Mouse (Mus musculus) induced T-regulatory cell, adult 2 months (primary cell): ENCODE results near the gene Slc25a22.
A peak's percentile ranks its signal among the peaks of the same experiment; 100 is the strongest.
"Not testable (repeated sequence)": the region's sequence is repeated elsewhere in the genome, so short reads cannot be mapped to it uniquely, and the experiment has no call there.

ENCODE experiments used
- DNase-seq: peaks from one replicate; pipeline ENCODE4 v3.0.0-alpha.2; 2012; ENCODE audit warnings: low read depth

Slc25a22 gene

DNA sequence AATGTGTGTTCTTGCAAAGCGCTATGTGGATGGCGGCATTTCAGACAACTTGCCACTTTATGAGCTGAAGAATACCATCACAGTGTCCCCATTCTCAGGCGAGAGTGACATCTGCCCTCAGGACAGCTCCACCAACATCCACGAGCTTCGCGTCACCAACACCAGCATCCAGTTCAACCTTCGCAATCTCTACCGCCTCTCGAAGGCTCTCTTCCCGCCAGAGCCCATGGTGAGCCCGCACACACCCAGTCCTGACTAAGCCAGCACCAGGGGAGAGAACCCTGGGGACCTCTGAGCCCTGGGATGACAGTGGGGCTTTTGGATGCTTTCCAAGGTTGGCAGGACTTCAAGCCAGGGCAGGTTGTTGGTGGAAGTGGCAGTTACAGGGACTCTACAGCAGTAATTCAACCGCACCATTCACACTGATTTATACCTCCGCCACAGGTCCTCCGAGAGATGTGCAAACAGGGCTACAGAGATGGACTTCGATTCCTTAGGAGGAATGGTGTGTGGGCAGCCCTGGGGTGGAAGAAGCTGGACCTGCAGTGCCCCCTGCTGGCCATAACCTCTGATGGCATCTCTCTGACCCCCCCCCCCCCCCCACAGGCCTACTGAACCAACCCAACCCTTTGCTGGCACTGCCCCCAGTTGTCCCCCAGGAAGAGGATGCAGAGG is 20.4 kb upstream of the Slc25a22 start:
- DNase-seq = peak; percentile 80

DNA sequence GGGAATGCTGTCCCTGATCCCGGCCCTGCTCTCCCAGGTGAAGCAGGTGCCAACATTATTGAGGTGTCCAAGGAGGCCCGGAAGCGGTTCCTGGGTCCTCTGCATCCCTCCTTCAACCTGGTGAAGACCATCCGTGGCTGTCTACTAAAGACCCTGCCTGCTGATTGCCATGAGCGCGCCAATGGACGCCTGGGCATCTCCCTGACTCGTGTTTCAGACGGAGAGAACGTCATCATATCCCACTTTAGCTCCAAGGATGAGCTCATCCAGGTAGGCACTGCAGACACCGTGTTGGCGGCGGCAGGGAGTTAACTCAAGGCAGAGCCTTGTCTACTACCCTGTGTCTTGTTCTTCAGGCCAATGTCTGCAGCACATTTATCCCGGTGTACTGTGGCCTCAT is 19.5 kb upstream of the Slc25a22 start:
- DNase-seq = no peak

DNA sequence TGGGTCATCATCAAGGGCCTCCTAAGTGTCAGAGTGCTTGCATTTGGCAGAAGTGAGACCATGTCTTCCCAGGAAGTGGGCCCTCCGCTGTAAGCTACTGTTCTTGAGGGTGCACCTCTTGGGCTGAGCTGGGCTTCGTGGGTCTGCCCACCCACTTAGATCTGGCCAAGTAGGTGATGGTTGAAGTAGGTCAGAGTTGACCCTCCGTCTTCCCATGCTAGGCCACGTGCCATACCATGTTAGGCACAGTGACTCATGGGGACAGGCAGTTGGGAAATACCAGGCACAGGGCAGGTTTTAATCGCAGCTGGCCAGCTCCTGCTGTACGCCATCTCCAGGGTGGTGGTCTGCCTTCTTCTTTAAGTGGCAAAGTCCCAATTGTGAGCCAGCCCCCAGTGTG is 19.0 kb upstream of the Slc25a22 start:
- DNase-seq = no peak

DNA sequence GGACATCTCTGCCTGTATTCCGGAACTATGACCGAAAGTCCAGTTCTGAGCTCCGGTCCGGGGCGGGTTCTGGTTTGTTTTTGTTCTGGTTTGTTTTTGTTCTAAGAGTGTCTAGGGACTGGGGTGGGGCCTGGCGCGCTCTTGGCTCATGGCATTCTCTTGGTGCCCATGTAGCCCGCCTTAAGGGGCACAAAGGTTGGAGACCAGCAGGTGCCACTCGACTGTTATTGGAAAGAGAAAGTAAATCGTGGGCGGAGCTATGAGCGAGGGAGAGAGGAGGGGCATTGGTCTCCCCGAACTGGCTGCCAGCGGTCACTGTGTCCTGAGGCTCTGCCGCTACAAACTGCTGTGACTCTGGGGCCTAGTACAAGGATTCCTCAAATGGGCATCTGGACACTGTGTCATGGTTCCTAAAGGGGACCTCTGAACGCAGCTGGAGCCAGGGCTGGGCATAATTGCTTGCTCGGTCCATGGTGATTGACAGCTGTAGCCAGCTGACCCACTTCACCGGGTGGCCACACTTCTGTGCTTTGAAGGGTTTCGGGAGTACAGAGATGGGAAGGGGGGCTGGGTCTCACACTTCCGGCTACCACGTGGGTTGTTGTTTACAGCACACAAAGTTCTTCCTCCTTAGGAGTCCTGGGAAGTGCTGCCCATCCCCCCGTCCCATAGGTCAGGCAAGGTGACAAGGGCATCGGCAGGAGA is 18.1 kb upstream of the Slc25a22 start:
- peak; percentile 88 for DNase-seq

DNA sequence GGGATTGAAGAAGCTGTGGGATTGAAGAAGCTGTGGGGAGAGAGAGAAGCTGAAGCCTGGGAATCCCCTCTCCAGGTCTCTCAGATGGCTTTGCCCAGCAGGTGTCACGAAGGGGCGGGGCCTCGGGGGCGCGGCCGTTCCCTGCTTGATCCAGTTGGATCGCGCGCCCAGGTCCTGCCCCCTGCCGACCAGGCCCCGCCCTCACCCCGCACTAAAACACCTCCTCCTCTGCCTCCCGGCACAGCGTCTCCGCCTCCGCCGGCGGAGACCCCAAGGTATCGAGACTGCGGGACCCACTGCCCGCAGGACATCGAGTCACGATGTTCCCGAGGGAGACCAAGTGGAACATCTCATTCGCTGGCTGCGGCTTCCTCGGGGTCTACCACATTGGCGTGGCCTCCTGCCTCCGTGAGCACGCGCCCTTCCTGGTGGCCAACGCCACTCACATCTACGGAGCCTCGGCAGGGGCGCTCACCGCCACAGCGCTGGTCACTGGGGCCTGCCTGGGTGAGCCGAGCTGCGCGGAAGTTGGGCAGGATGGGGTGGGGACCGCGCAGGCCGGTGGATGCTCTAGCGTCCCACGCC is 17.4 kb upstream of the Slc25a22 start, which contains the start of gene Pnpla2:
Gene Pnpla2 (plus strand): TSS at position 232 of the 585 bp plus-strand sequence.
- peak; percentile 97 for DNase-seq

DNA sequence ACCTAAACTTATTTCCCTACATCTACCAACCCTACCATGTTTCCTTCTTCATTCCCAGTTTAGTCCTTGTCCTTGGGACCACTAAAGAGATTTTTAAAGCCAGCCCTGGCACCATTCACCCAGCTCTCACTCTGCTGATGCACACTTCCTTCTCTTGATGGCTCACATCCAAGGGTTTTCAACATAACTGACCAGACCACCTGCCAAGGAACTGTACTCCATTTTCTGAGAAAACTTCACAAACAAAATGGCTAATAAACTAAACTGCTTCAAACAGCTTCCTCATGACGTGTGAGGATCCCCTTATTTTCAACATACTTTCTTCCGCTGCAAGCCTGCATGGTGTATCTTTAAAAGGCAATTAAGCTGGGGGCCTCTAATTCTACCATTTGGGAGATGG is 15.9 kb upstream of the Slc25a22 start:
- DNase-seq = no peak

DNA sequence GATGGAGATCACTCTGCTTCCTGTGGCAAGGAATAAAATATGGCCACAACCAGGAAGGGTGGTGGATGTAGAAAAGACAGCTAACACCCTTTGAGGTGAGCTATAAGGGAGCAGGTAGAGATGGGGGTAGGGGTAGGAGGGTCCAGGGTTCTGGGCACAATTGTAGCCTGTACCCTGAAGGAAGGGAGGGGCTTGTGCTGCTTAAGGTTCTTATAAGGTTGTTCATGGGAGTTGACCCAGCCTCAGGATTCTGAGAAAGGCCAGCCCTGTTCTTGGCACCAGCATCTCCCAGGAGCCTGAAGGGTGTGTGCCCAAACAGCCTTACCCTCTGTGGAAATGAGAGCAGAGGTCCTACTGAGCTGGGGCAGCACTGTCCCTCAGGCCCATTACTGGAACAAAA is 14.2 kb upstream of the Slc25a22 start:
- no peak for DNase-seq

DNA sequence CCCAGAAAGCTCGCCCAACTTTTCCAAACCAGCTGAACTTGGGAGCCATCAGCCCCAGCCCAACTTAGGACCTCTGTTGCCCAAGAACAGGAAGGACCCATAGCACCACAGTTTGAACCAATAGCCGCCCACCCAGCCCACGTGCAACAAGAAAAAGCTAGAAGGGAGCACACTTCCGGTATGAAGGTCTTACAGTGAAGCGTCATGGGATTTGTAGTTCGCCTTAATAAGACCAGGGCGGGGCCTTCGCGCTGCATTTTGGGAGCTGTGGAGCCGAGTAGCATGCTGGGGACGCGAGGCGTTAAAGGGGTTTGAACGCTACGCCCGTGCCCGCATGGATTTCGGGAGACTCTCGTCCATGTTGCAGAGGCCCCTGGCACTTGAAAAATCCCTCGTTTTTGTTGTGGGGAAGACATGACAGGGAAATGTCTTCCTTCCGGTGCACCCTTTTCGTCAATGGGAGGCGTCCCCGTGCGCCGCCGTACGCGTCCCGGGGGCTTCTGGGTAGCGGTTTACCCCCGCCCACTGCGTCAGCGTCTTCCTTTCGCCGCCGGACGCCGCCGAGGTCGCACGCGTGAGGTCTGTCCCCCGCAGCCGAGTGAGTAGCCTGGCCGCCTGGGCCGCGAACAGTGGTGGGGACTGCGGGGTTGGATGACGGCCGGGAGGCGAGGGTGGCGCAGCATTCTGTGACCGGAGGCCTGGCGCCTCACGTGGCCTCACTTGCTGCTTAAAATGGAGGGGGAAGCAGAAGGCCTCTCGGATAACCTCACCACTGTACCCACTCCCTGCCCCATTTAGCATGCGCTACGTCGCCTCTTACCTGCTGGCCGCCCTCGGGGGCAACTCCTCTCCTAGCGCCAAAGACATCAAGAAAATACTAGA is 9.7 kb upstream of the Slc25a22 start, which contains the start of gene Rplp2:
Gene Rplp2 (plus strand): TSS at position 261 of the 882 bp plus-strand sequence.
- peak; percentile 97 for DNase-seq

DNA sequence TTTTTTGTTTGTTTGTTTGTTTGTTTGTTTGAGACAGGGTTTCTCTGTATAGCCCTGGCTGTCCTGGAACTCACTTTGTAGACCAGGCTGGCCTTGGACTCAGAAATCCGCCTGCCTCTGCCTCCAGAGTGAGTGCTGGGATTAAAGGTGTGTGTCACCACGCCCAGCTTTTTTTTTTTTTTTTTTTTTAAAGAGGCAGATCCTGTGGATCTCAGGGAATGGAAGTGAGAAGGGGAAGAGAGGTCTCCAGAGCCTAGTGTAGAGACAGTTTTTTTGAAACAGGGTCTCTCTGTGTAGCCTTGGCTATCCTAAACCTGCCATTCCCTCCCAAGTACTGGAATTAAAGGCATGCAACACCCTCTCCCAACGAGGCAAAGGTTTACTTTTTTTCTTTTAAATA is 8.7 kb upstream of the Slc25a22 start:
- not testable (repeated sequence) for DNase-seq

DNA sequence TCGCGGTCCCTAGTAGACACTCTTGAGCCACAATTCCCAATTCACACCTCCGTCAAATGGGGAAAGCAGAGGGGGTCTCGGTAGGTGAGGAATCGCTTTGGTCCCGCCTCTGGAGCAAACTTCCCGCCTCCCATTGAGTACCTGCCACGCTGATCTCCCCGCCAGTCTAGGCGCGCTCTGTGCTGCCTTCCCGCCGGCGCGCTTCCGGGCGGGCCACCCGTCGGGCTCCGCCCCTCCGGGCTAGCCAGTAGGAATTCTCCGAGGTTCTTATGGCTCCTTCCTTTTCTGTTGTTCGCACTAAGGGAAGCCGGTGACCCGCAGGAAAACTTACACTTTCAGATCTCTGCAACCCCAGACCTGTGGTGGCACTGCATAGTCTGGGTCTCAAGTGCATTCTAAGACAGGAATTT is 6.1 kb upstream of the Slc25a22 start, which contains the start of gene Pidd1:
Gene Pidd1 (minus strand): TSS at position 198 of the 410 bp plus-strand sequence.
- peak; percentile 86 for DNase-seq

DNA sequence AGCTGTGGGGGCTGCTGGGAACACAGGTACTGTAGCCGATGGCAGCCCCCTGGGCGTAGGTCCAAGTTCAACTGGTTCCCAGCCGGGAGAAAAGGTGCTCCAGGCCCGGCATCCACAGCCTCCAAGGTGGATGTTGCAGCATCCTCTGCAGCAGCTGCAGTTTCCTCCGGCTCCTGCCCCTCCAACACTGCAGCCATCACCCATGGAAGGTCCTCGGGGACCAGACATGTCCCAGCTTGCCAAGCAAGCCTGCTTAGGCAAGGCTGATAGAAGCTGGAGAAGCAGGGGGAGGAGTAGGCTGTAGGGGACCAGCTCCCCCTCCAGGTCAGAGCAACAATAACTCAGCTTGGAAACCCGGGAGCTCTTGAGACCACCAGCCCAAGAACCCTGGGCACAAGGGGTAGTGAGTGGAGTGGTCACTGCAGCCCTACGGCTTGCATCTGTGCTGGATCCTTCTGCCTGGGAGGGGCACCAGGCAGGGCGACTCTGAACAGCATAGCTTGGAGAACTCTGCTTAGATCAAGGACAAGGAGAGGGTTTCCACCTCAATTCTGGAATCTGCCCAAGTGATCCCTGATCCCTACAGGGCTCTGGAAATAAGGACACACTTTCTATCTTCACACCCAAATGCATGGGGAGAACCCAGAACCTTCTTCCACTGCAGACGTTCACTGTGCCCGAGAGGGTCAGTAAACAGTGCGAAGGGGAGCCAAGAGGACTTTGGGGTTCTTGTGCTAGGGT is 5.6 kb upstream of the Slc25a22 start:
- peak; percentile 64 for DNase-seq

DNA sequence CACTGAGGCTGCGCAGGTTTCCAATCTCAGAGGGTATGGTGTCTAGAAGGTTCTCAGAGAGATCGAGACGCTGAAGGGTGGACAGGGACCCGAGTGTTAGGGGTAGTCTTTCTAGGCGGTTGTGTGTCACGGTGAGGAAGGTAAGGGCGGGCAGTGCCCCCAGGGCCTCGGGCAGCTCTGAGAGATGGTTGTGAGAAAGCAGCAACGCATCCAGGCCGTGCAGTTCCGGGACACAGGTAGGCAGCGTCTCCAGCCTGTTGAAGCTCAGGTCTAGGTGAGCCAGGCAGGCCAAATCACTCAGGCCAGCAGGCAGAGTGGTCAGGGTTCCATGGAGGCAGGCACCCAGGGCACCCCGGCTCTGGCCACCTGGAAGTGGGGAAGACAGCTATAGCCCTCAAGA is 4.5 kb upstream of the Slc25a22 start:
- no peak for DNase-seq

DNA sequence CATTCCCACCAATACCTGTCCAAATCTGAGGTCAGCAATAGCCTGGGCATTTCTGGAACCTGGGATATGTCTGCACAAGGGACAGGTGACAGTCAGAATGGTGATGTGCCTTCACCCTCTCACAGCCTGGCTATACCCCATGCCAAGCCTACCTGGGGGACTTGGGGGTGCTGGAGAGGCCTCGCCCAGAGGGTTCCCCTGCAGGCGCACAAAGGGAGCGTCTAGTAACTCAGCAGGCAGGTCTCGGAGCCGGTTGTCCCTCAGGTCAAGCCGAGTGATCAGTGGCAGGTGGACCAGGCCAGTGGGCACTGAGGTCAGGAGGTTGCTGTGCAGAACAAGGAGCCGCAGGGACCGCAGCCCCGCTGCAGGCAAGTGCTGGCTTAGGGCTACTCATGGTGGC is 3.8 kb upstream of the Slc25a22 start:
- no peak for DNase-seq

DNA sequence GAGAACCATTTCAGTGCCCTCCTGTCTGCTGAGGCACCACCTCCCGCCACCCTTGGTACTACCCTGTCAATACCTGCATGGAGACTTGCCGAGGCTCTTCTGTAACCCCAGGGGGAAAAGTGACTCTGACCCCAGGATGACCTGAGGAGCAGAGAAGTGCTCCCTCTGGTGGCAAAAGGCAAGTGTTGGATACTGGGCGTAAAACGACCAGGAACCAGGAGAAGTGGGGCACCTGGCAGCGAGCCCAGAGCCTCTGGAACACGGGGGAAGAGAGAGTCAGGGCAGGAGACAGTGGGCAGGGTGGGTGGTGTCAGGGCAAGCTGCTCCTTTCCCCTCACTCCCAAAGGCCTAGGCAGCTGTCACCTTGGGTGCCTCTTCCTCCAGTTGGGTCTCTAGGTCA is 2.9 kb upstream of the Slc25a22 start:
- peak; percentile 79 for DNase-seq

DNA sequence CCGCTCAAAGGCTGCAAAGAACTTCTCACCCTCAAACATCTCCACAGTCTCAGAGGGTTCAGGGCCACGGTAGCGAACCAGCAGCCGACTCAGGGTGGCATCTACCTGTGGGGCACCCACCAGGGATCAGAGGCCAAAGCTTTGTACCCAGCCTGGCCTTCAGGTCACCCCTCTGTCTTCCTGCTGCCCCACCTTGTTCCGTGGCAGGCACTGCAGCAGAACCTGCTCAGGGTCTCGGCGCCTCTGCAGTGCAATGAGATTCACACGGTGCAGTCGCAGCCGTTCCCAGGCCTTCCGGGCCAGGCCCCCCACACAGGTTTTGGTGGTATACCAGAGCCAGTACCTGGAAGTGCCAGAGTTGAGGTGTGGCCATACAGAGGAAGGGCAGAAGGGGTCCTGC is 2.1 kb upstream of the Slc25a22 start:
- no peak for DNase-seq

DNA sequence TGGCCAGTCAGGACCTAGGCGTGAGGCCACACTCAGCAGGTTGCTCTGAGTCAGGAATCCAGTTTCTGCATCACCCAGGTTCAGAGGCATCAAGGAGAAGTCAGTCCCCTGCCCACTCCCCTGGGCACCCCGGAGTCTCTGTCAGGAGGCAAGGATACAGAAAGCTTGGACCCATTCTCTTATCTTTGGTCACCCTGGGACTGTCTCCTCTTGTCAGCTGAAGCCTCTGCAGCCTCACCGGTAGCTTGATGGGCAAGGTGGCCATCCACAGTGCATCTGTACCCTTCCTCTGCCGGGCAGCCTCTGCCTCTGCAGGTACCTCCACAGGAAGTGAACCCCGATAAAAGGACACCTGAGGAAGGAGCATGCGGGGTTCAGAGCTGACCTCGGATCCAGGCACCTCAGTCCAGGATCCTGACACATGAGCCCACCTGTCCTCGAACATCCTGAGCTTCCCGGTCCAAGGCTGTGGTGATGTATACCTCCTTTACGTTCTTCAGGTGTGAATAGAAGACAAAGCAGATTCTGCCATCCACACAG is 1.5 kb upstream of the Slc25a22 start:
- no peak for DNase-seq

DNA sequence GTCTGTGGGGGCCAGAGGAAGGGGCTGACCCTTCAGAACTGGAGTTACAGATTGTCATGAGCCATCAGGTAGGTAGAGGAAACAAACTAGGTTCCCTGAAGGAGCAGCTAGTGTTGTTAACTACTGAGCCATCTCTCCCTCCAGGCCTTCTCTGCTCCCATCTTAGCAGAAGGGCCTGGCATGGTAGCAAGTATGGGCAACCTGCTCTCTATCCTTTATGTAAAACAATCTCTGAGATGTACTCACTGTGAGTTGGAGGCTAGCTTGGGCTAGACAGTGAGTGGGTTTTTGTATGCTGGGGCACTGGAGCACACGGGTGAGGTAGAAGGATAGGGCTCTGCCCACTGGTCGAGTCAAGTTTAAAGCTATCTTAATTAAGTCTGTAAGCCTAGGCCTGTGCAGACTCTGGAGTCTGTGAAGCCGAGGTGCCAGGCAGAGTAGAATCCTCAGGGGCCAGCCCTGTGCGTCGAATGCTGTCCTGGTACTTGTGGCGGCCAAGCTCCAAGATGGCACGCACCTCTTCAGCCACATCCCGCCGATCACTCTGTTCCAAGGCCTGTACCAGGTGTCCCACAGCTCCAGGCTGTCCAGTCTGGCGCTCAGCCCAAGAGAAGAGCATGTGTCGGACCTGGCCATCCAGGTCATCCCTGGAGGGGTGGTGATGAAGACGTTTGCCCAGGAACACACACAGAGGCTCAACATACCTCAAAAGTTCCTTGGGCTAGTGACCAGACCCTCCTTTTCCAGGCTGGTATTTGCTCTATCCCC is 693 bp upstream of the Slc25a22 start:
- DNase-seq = no peak

DNA sequence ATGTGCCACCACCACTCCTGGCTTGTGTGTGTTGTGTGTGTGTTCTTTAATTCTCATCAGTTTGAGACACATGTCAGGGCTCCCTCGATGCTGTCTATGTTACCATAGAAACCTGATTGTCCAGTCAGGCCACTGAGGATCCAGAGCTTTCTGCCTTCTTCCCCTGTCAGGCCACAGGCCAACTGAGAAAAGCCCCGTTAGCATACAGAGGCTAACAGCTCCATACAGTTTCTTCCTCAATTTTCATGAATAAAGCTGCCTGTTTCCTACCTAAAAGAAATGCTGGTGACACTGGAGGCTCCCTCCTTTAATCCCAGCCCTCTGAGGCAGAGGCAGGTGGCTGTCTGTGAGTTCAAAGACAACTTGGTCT is 1.2 kb downstream of the Slc25a22 start:
- DNase-seq = no peak

DNA sequence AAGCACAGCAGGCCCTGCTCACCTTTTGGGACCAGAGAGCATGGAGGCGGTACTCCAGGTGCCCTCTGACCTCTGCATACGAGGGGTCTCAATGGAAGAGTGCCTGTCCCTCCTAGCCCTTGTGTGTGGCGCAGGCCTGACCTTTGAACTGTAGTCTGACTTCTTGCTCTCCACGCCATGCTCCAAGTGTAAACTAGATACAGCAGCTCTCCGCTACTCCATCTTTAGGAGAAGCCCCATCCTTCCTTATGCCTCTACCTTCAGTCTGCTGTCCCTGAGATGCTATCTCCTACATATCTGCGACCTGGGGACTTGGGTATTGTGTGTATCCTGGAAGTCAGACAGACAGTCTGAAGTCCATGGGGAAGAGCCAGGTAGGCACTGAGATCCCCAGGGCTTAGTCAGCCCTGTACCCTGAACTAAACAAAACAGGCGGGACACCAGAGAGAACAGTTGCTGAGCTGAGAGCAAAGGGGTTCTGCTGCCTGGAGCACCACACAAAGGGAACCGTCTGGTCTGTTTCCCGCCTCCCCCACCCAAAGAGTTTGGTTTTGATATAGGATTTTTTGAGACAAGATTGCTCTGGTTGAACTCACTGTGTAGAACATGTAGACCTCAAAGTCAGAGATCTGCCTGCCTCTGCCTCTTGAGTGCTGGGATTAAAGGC is 1.7 kb downstream of the Slc25a22 start:
- DNase-seq = no peak
